Mouse (Mus musculus) bone marrow, adult 2 months (tissue): ENCODE measurements at regions not wholly inside any gene's neighbourhood (a gene's known extent, or its start where the extent isn't known, plus 50 kb on each side); places are given as distances from the start of the nearest gene placed in this dataset.

Experiments used
- CTCF ChIP-seq: fragments of 200-500 bp; IDR thresholded peaks from 2 replicates; pipeline ENCODE4 v1.5.1; 2011; ENCODE audit warnings: low read length, control low read depth; ENCODE audit not compliant: control insufficient read depth, insufficient read depth
- POLR2A ChIP-seq: fragments of 200-500 bp; IDR thresholded peaks from 2 replicates; pipeline ENCODE4 v1.6.1; 2011; ENCODE audit warnings: low read depth, mild to moderate bottlenecking, control low read depth, low read length, borderline replicate concordance; ENCODE audit not compliant: control insufficient read depth

DNA sequence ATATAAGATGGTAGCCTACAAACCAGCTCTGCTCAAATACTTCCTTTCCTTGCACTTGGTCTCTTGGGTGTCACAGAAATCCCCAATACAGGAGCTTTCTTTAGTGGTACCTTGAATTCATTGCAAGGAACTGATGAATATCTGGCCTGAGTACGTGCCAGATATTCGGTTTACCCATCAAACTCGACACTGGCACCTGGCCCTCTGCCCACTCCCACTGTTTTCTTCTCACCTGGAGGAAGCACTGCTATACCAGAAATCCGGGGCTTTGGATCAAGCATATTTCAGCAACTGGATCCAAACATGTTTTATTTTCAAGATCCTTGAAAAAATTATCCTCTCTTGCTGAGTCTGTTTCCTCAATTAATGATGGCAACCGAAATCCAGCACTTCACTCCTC is 214.4 kb upstream of the Spaca1 start:
- TF ChIP-seq CTCF (no peak), POLR2A (no peak)
